Mouse (Mus musculus): ENCODE results near the gene Snupn.
A peak's percentile ranks its signal among the peaks of the same experiment; 100 is the strongest.
"Not testable (repeated sequence)": the region's sequence is repeated elsewhere in the genome, so short reads cannot be mapped to it uniquely, and the experiment has no call there.

DNA sequence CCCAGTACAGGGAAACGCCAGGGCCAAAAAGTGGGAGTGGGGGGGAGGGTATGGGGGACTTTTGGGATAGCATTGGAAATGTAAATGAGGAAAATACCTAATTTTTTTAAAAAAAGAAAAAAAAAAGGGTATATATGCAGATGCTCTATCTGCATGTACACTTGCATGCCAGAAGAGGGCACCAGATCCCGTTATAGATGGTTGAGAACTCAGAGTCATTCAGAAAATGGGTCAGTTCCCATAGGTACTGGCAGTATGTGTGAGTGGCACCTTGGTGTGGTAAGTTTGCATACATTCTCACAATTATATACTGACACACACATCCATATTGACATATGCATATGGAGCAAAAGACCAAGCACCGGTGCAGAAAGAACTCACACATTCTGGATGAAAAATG, 3.2 kb upstream of the Snupn start:
- peak; percentile 41 for TF ChIP-seq CTCF (conservative IDR thresholded peaks at IDR 0.05; ENCODE audit: low read length)
- not testable (repeated sequence) for TF ChIP-seq NANOG (IDR thresholded peaks at IDR 0.05; ENCODE audit: borderline replicate concordance, low read length)
